Mouse (Mus musculus): Measurements from ENCODE around the gene Nr1i2.

DNA sequence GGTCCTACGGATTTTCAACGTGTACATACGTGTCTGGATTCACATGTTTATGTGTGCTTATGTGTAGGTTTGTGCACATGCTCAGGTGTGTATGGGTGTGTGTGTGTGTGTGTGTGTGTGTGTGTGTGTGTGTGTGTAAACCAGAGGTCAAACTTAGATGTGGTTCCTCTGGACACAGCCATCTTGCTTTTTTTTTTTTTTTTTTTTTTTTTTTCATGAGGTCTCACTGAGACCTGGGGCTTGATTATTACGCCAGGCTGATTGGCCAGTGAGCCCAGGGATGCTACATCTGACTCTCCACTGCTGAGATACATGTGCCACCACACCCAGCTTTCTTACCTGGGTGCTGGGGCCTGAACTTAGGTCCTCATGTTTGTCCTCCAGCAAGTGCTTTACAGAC is 24.5 kb upstream of the Nr1i2 start:
- no peak for TF ChIP-seq ZC3H11A (IDR thresholded peaks at IDR 0.05; ENCODE audit: borderline replicate concordance, low read depth, low read length)
- no peak for TF ChIP-seq MAFK (IDR thresholded peaks at IDR 0.05; ENCODE audit: insufficient read depth, low read depth, low read length)
- TF ChIP-seq CHD2 (IDR thresholded peaks at IDR 0.05; ENCODE audit: low read depth, low read length), result no peak
- TF ChIP-seq HCFC1 (IDR thresholded peaks at IDR 0.05; ENCODE audit: borderline replicate concordance, insufficient read depth, low read length), result no peak

Measured in ES-E14 (cell line).